Mouse (Mus musculus) MEL (cell line): Measurements from ENCODE around the gene Kcnip1. TPM values are rescaled to one million over a fixed set of nuclear protein-coding genes. Genes with fewer than 3 reads are reported as not detected.

ENCODE experiments used
- DNase-seq: peaks from one replicate; pipeline ENCODE4 v3.0.0; 2011; ENCODE audit warnings: low read depth, low spot score
- H3K27ac ChIP-seq: 2 replicates; pipeline ENCODE4 v1.5.1; 2012; ENCODE audit warnings: low read depth, mild to moderate bottlenecking, control low read depth, low read length, moderate library complexity; ENCODE audit not compliant: control insufficient read depth
- H3K27me3 ChIP-seq, 2 experiments: fragments of 150-350 bp in 1 of 2; sonication (generic) in 1 of 2; 2 replicates each; pipeline ENCODE4 v1.6.1; 2012; ENCODE audit warnings: low read length in 2 of 2, mild to moderate bottlenecking in 2 of 2, improper control_type of control experiment in 1 of 2, moderate library complexity in 1 of 2; ENCODE audit not compliant: insufficient read depth in 2 of 2, control insufficient read depth in 1 of 2
- H3K36me3 ChIP-seq, 2 experiments: 2 replicates each; pipeline ENCODE4 v1.6.1; 2012 to 2014; ENCODE audit warnings: low read length in 2 of 2, improper control_type of control experiment in 1 of 2, inconsistent platforms in 1 of 2, mild to moderate bottlenecking in 1 of 2; ENCODE audit not compliant: insufficient read depth in 2 of 2, control insufficient read depth in 1 of 2
- H3K4me1 ChIP-seq, 2 experiments: fragments of 150-350 bp in 1 of 2; sonication (generic) in 1 of 2; 2 replicates each; pipeline ENCODE4 v1.6.1; 2012; ENCODE audit warnings: low read length in 2 of 2, improper control_type of control experiment in 1 of 2, mild to moderate bottlenecking in 1 of 2; ENCODE audit not compliant: insufficient read depth in 2 of 2, control insufficient read depth in 1 of 2
- H3K4me3 ChIP-seq, 2 experiments: fragments of 150-350 bp in 1 of 2; sonication (generic) in 1 of 2; 2 replicates each; pipeline ENCODE4 v1.5.1; 2012; ENCODE audit warnings: low read depth in 2 of 2, low read length in 2 of 2, mild to moderate bottlenecking in 2 of 2, moderate library complexity in 2 of 2, control low read depth in 1 of 2, improper control_type of control experiment in 1 of 2; ENCODE audit not compliant: control insufficient read depth in 1 of 2, insufficient read depth in 1 of 2
- H3K79me2 ChIP-seq: 2 replicates; pipeline ENCODE4 v1.6.1; 2012; ENCODE audit warnings: mild to moderate bottlenecking, low read length, moderate library complexity; ENCODE audit not compliant: control insufficient read depth, poor library complexity, insufficient read depth
- H3K9ac ChIP-seq: 2 replicates; pipeline ENCODE4 v1.6.1; 2012; ENCODE audit warnings: low read depth, mild to moderate bottlenecking, control low read depth, low read length, moderate library complexity; ENCODE audit not compliant: control insufficient read depth, poor library complexity, severe bottlenecking
- H3K9me3 ChIP-seq: fragments of 150-350 bp; sonication (generic); replicated peaks from 2 replicates; pipeline ENCODE4 v1.6.1; 2012; ENCODE audit warnings: mild to moderate bottlenecking, low read length, improper control_type of control experiment, moderate library complexity; ENCODE audit not compliant: insufficient read depth
- BHLHE40 ChIP-seq: IDR thresholded peaks from 2 replicates; pipeline ENCODE4 v1.6.1; 2012; ENCODE audit warnings: low read depth, mild to moderate bottlenecking, inconsistent platforms, low read length, improper control_type of control experiment, borderline replicate concordance
- CHD1 ChIP-seq: IDR thresholded peaks from 2 replicates; pipeline ENCODE4 v1.6.1; 2012; ENCODE audit warnings: low read depth, mild to moderate bottlenecking, inconsistent platforms, low read length, improper control_type of control experiment
- CHD2 ChIP-seq: IDR thresholded peaks from 2 replicates; pipeline ENCODE4 v1.6.1; 2011; ENCODE audit warnings: low read length, improper control_type of control experiment
- E2F4 ChIP-seq: IDR thresholded peaks from 2 replicates; pipeline ENCODE4 v1.6.1; 2011; ENCODE audit warnings: low read depth, low read length, improper control_type of control experiment, borderline replicate concordance
- EP300 ChIP-seq, 2 experiments: IDR thresholded peaks; 2 replicates each; pipeline ENCODE4 v1.6.1; 2011; ENCODE audit warnings: improper control_type of control experiment in 2 of 2, low read length in 2 of 2, low read depth in 1 of 2, mild to moderate bottlenecking in 1 of 2
- ETS1 ChIP-seq: IDR thresholded peaks from 2 replicates; pipeline ENCODE4 v1.6.1; 2012; ENCODE audit warnings: low read depth, mild to moderate bottlenecking, inconsistent platforms, low read length, improper control_type of control experiment, moderate library complexity
- GATA1 ChIP-seq: IDR thresholded peaks from 2 replicates; pipeline ENCODE4 v1.6.1; 2011; ENCODE audit warnings: low read depth, low read length, improper control_type of control experiment
- HCFC1 ChIP-seq: IDR thresholded peaks from 2 replicates; pipeline ENCODE4 v1.6.1; 2012; ENCODE audit warnings: low read depth, mild to moderate bottlenecking, inconsistent platforms, low read length, improper control_type of control experiment, moderate library complexity
- MAFK ChIP-seq: IDR thresholded peaks from 2 replicates; pipeline ENCODE4 v1.6.1; 2011; ENCODE audit warnings: low read depth, mild to moderate bottlenecking, low read length, improper control_type of control experiment, borderline replicate concordance
- MAX ChIP-seq: IDR thresholded peaks from 2 replicates; pipeline ENCODE4 v1.6.1; 2011; ENCODE audit warnings: low read length, improper control_type of control experiment
- MAZ ChIP-seq: IDR thresholded peaks from 2 replicates; pipeline ENCODE4 v1.6.1; 2012; ENCODE audit warnings: low read depth, mild to moderate bottlenecking, inconsistent platforms, low read length, improper control_type of control experiment
- MEF2A ChIP-seq: IDR thresholded peaks from 2 replicates; pipeline ENCODE4 v1.6.1; 2014; ENCODE audit warnings: low read depth, mild to moderate bottlenecking, inconsistent platforms, low read length, improper control_type of control experiment; ENCODE audit not compliant: poor library complexity, insufficient replicate concordance, severe bottlenecking; ENCODE audit errors: extremely low read depth
- MXI1 ChIP-seq: IDR thresholded peaks from 2 replicates; pipeline ENCODE4 v1.6.1; 2011; ENCODE audit warnings: mild to moderate bottlenecking, low read depth, low read length, improper control_type of control experiment
- MYB ChIP-seq: IDR thresholded peaks from 2 replicates; pipeline ENCODE4 v1.6.1; 2011; ENCODE audit warnings: mild to moderate bottlenecking, low read depth, low read length, improper control_type of control experiment
- MYC ChIP-seq: IDR thresholded peaks from 2 replicates; pipeline ENCODE4 v1.6.1; 2011; ENCODE audit warnings: low read depth, mild to moderate bottlenecking, low read length, improper control_type of control experiment, moderate library complexity
- NELFE ChIP-seq: IDR thresholded peaks from 2 replicates; pipeline ENCODE4 v1.6.1; 2011; ENCODE audit warnings: low read depth, low read length, improper control_type of control experiment
- NRF1 ChIP-seq: IDR thresholded peaks from 2 replicates; pipeline ENCODE4 v1.6.1; 2014; ENCODE audit warnings: low read depth, mild to moderate bottlenecking, inconsistent platforms, low read length, improper control_type of control experiment, moderate library complexity; ENCODE audit not compliant: poor library complexity, insufficient read depth, severe bottlenecking
- POLR2A ChIP-seq, 2 experiments: IDR thresholded peaks; 2 replicates each; pipeline ENCODE4 v1.6.1; 2011 to 2012; ENCODE audit warnings: low read length in 2 of 2, mild to moderate bottlenecking in 2 of 2, control low read depth in 1 of 2, improper control_type of control experiment in 1 of 2, low read depth in 1 of 2, moderate library complexity in 1 of 2; ENCODE audit not compliant: control insufficient read depth in 1 of 2, insufficient read depth in 1 of 2, poor library complexity in 1 of 2
- POLR2AphosphoS2 ChIP-seq: IDR thresholded peaks from 2 replicates; pipeline ENCODE4 v1.6.1; 2011; ENCODE audit warnings: low read length, improper control_type of control experiment
- POLR2AphosphoS5 ChIP-seq: IDR thresholded peaks from 2 replicates; pipeline ENCODE4 v1.6.1; 2012; ENCODE audit warnings: low read depth, borderline replicate concordance, mild to moderate bottlenecking, inconsistent platforms, low read length, moderate library complexity, mixed read lengths
- RAD21 ChIP-seq: IDR thresholded peaks from 2 replicates; pipeline ENCODE4 v1.6.1; 2011; ENCODE audit warnings: mild to moderate bottlenecking, low read depth, low read length, improper control_type of control experiment
- RCOR1 ChIP-seq: IDR thresholded peaks from 2 replicates; pipeline ENCODE4 v1.6.1; 2012; ENCODE audit warnings: low read depth, mild to moderate bottlenecking, inconsistent platforms, low read length, improper control_type of control experiment
- SIN3A ChIP-seq: IDR thresholded peaks from 2 replicates; pipeline ENCODE4 v1.6.1; 2012; ENCODE audit warnings: low read length, improper control_type of control experiment, inconsistent platforms
- TAL1 ChIP-seq: IDR thresholded peaks from 2 replicates; pipeline ENCODE4 v1.6.1; 2012; ENCODE audit warnings: mild to moderate bottlenecking, inconsistent platforms, low read length, moderate library complexity, mixed read lengths
- TBP ChIP-seq: IDR thresholded peaks from 2 replicates; pipeline ENCODE4 v1.8.0; 2011; ENCODE audit warnings: low read depth, low read length, improper control_type of control experiment
- TCF12 ChIP-seq: IDR thresholded peaks from 2 replicates; pipeline ENCODE4 v1.6.1; 2014; ENCODE audit warnings: low read depth, mild to moderate bottlenecking, inconsistent platforms, low read length, improper control_type of control experiment, moderate library complexity
- USF1 ChIP-seq: IDR thresholded peaks from 2 replicates; pipeline ENCODE4 v1.6.1; 2014; ENCODE audit warnings: low read depth, mild to moderate bottlenecking, inconsistent platforms, low read length, improper control_type of control experiment, moderate library complexity
- ZC3H11A ChIP-seq: IDR thresholded peaks from 2 replicates; pipeline ENCODE4 v1.6.1; 2012; ENCODE audit warnings: low read depth, mild to moderate bottlenecking, inconsistent platforms, low read length, improper control_type of control experiment
- ZMIZ1 ChIP-seq: IDR thresholded peaks from 2 replicates; pipeline ENCODE4 v1.6.1; 2012; ENCODE audit warnings: low read depth, mild to moderate bottlenecking, inconsistent platforms, low read length, improper control_type of control experiment, moderate library complexity
- polyA plus RNA-seq, 2 experiments: library from polyadenylated mRNA; stranded (reverse) in 1 of 2; unstranded in 1 of 2; fragments of >175 nt in 1 of 2; fragments of >200 nt in 1 of 2; gene quantifications; 2 replicates each; pipeline versions ENCODE4 v1.2.1 to v1.2.4; 2012; ENCODE audit warnings: low replicate concordance in 2 of 2, low read depth in 1 of 2; ENCODE audit not compliant: insufficient read length in 2 of 2, insufficient read depth in 1 of 2, missing spikeins in 1 of 2
- total RNA-seq: library from RNA; depleted of rRNA; stranded (reverse); fragments of 300-350 nt; gene quantifications from 2 replicates; pipeline ENCODE4 v1.2.3, GENCODE M21; 2012

The Kcnip1 gene
- total and polyA plus RNA-seq, 3 experiments: 0.04 to 0.06 TPM; not detected in 1

GRCm38 (mm10) chr11:33873071-33873781 lies 119.7 kb downstream of the Kcnip1 start:
- no peaks in the 10 kb centered on the region for H3K27me3 ChIP-seq
- H3K9me3 ChIP-seq: no peaks in the 10 kb centered on the region
- peaks cover 0 to 29% of the 10 kb centered on the region in 2 experiments; a peak in 2 of 4 replicates for H3K36me3 ChIP-seq
- H3K4me1 ChIP-seq: peaks cover 26 to 34% of the 10 kb centered on the region in 2 experiments
- DNase-seq: peak; percentile 97
- peak; percentile 79; the same call in 1 of the 2 replicates for TF ChIP-seq POLR2AphosphoS2
- TF ChIP-seq MAFK: no peak; the same call in 1 of the 2 replicates
- peak; percentile 85 for TF ChIP-seq CHD2
- TF ChIP-seq ZMIZ1: peak; percentile 43
- TF ChIP-seq E2F4: no peak
- peak; percentile 48 for TF ChIP-seq USF1
- TF ChIP-seq MYC: peak; percentile 96
- peak; percentile 83 for TF ChIP-seq GATA1
- TF ChIP-seq BHLHE40: peak; percentile 78
- TF ChIP-seq POLR2A (IDR thresholded peaks at IDR 0.05; ENCODE audit: control insufficient read depth in 1 of 2, insufficient read depth in 1 of 2, low read depth in 1 of 2, low read length in 2 of 2, poor library complexity in 1 of 2): peak in 1 of 2 experiments; percentile 45; a peak in 1 of 4 replicates
- peak; percentile 90 to 98 for TF ChIP-seq EP300 (IDR thresholded peaks at IDR 0.05; ENCODE audit: low read depth in 1 of 2, low read length in 2 of 2)
- TF ChIP-seq TAL1: 0 out of 2 replicates have a peak, but pooled peaks have one; percentile 5
- TF ChIP-seq RCOR1: peak; percentile 92
- TF ChIP-seq NRF1: no peak
- no peak for TF ChIP-seq ZC3H11A
- no peak for TF ChIP-seq POLR2AphosphoS5
- peak; percentile 93 for TF ChIP-seq MAX
- TF ChIP-seq CHD1: no peak
- peak; percentile 83 for TF ChIP-seq TCF12
- TF ChIP-seq ETS1: peak; percentile 98
- TF ChIP-seq TBP: peak; percentile 21; the same call in 1 of the 2 replicates
- peak; percentile 57; the same call in 1 of the 2 replicates for TF ChIP-seq HCFC1
- TF ChIP-seq NELFE: no peak
- TF ChIP-seq SIN3A: peak; percentile 91
- TF ChIP-seq RAD21: no peak
- TF ChIP-seq MEF2A: 0 out of 2 replicates have a peak, but pooled peaks have one; percentile 53
- peak; percentile 66 for TF ChIP-seq MAZ
- peak; percentile 93 for TF ChIP-seq MYB
- TF ChIP-seq MXI1: peak; percentile 80
- peak overlapping the region; percentile 90 for H3K27ac ChIP-seq
- peak overlapping the region; percentile 59 for H3K9ac ChIP-seq
- H3K79me2 ChIP-seq: no peaks in the 10 kb centered on the region
- H3K4me3 ChIP-seq: peak overlapping the region; percentile 41 to 52
